Mouse (Mus musculus) brain, embryonic 14.5 days (tissue): ENCODE data around the gene Slc38a11.

ENCODE experiments used
- CTCF ChIP-seq: fragments of 200-500 bp; IDR thresholded peaks from 2 replicates; pipeline ENCODE4 v1.5.1; 2012; ENCODE audit warnings: inconsistent platforms, mild to moderate bottlenecking, moderate library complexity, borderline replicate concordance; ENCODE audit not compliant: insufficient read depth, insufficient read length; ENCODE audit errors: extremely low read depth
- POLR2A ChIP-seq: fragments of 200-500 bp; IDR thresholded peaks from 2 replicates; pipeline ENCODE4 v1.6.1; 2012; ENCODE audit warnings: mild to moderate bottlenecking, inconsistent platforms, borderline replicate concordance; ENCODE audit not compliant: poor library complexity, insufficient read depth, insufficient read length, severe bottlenecking; ENCODE audit errors: extremely low read depth

GRCm38 (mm10) chr2:65346915-65347314, 16.9 kb downstream of the Slc38a11 start:
- TF ChIP-seq CTCF (no peak), POLR2A (no peak)
